Mouse (Mus musculus) brain, embryonic 14.5 days (tissue): Measurements from ENCODE around the gene Pld1.

Experiments
- CTCF ChIP-seq: fragments of 200-500 bp; IDR thresholded peaks from 2 replicates; pipeline ENCODE4 v1.5.1; 2012; ENCODE audit warnings: inconsistent platforms, mild to moderate bottlenecking, moderate library complexity, borderline replicate concordance; ENCODE audit not compliant: insufficient read depth, insufficient read length; ENCODE audit errors: extremely low read depth
- POLR2A ChIP-seq: fragments of 200-500 bp; IDR thresholded peaks from 2 replicates; pipeline ENCODE4 v1.6.1; 2012; ENCODE audit warnings: mild to moderate bottlenecking, inconsistent platforms, borderline replicate concordance; ENCODE audit not compliant: poor library complexity, insufficient read depth, insufficient read length, severe bottlenecking; ENCODE audit errors: extremely low read depth

GRCm38 (mm10) chr3:28091741-28092140 is 153.2 kb downstream of the Pld1 start:
- TF ChIP-seq CTCF, result no peak
- no peak for TF ChIP-seq POLR2A
